Mouse (Mus musculus) testis, adult 2 months (tissue): ENCODE results near the gene Slc6a13.

Experiments
- CTCF ChIP-seq: fragments of 200-500 bp; IDR thresholded peaks from 2 replicates; pipeline ENCODE4 v1.5.1; 2012; ENCODE audit warnings: low read depth, mild to moderate bottlenecking, inconsistent platforms, low read length, moderate library complexity; ENCODE audit not compliant: control insufficient read depth, insufficient read depth, insufficient replicate concordance
- POLR2A ChIP-seq: fragments of 200-500 bp; IDR thresholded peaks from 2 replicates; pipeline ENCODE4 v1.6.1; 2012; ENCODE audit warnings: low read depth, mild to moderate bottlenecking, inconsistent platforms, low read length, moderate library complexity; ENCODE audit not compliant: control insufficient read depth

DNA sequence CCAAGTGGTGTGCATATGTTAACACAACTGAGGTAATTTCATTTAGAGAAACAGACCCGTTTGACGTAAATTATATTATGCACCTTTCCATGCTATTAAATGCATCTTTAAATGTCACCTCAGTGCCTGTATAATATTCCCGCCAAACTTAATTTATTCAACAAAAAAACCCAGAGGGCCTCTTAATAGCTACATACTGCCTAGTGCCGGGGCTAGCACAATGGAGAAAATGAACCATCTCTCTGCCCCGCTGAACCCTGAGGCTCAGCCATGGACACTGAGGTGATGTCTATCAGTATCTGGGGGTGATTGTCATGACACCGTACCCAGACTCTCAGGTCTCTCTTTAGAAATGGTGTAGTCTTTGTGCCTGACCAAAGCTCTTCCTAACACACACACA lies 57.2 kb downstream of the Slc6a13 start:
- no peak for TF ChIP-seq CTCF
- no peak for TF ChIP-seq POLR2A
